Mouse (Mus musculus) hindbrain, embryonic 12.5 days (tissue): Measurements from ENCODE around the gene Kif7. TPM values are rescaled to one million over a fixed set of nuclear protein-coding genes. Genes with fewer than 3 reads are reported as not detected.
A peak's percentile ranks its signal among the peaks of the same experiment; 100 is the strongest.

ENCODE experiments used
- ATAC-seq: fragments of 200-750 bp; cut with Nextera tagmentation; 2 replicates; pipeline ENCODE4 v1.8.0; 2017; ENCODE audit warnings: moderate TSS enrichment; ENCODE audit not compliant: low FRiP score
- H3K27ac ChIP-seq: fragments of 300-500 bp; sonication (generic); 2 replicates; pipeline ENCODE4 v1.5.1; 2016; ENCODE audit warnings: mild to moderate bottlenecking
- H3K27me3 ChIP-seq: fragments of 300-500 bp; sonication (generic); 2 replicates; pipeline ENCODE4 v1.6.1; 2016; ENCODE audit warnings: mild to moderate bottlenecking
- H3K36me3 ChIP-seq: fragments of 300-500 bp; sonication (generic); 2 replicates; pipeline ENCODE4 v1.6.1; 2016; ENCODE audit warnings: mild to moderate bottlenecking
- H3K4me1 ChIP-seq: fragments of 300-500 bp; sonication (generic); 2 replicates; pipeline ENCODE4 v1.6.1; 2016
- H3K4me2 ChIP-seq: fragments of 300-500 bp; sonication (generic); replicated peaks from 2 replicates; pipeline ENCODE4 v1.6.1; 2016; ENCODE audit warnings: mild to moderate bottlenecking
- H3K4me3 ChIP-seq: fragments of 300-500 bp; sonication (generic); 2 replicates; pipeline ENCODE4 v1.5.1; 2016; ENCODE audit warnings: mild to moderate bottlenecking
- H3K9ac ChIP-seq: fragments of 300-500 bp; sonication (generic); 2 replicates; pipeline ENCODE4 v1.6.1; 2016; ENCODE audit warnings: mild to moderate bottlenecking, moderate library complexity
- H3K9me3 ChIP-seq: fragments of 300-500 bp; sonication (generic); replicated peaks from 2 replicates; pipeline ENCODE4 v1.6.1; 2016; ENCODE audit warnings: mild to moderate bottlenecking
- WGBS: fragments of 180-500 bp; shearing (Covaris S2); methylation state at CpG from one replicate; pipeline ENCODE4 v1.1.7; 2016; 5-methylcytosine and 5-hydroxymethylcytosine counted together
- polyA plus RNA-seq: library from polyadenylated mRNA; unstranded; fragments of >200 nt; fragmentation: Nextera tagmentation; extraction: Ambion mirVana; gene quantifications from 2 replicates; pipeline ENCODE4 v1.2.1, GENCODE M21; 2016

Kif7 gene
- polyA plus RNA-seq, 1 experiment from 2014 or later = 6.9 TPM

- Histone ChIP-seq H3K27ac (no peak overlapping the region), H3K4me3 (peak overlapping the region; percentile 47), H3K27me3 (peaks cover 19% of the 10 kb centered on the region), H3K9me3 (no peaks in the 10 kb centered on the region), H3K36me3 (0 out of 2 replicates have a peak, but pooled peaks cover 5% of the 10 kb centered on the region), H3K9ac (peak overlapping the region; percentile 54), H3K4me1 (peaks cover 17% of the 10 kb centered on the region), H3K4me2 (peak overlapping the region; percentile 64)
- ATAC-seq = peak; percentile 88
- WGBS = under 1% methylated on average over 55 of the region's 55 CpGs
Observed at GRCm38 (mm10) chr7:79710130-79710607, 5.4 kb downstream of the Kif7 start.

- no peak overlapping the region for H3K4me2 ChIP-seq
- H3K4me3 ChIP-seq = no peak overlapping the region
- H3K4me1 ChIP-seq = peaks cover 2% of the 10 kb centered on the region
- H3K36me3 ChIP-seq = peaks cover 43% of the 10 kb centered on the region
- H3K27me3 ChIP-seq = peaks cover 5% of the 10 kb centered on the region; the same call in 1 of the 2 replicates
- H3K9me3 ChIP-seq = no peaks in the 10 kb centered on the region
- H3K9ac ChIP-seq = no peak overlapping the region
- ATAC-seq = no peak
- 91% methylated on average over 5 of the region's 5 CpGs for WGBS
- H3K27ac ChIP-seq = no peak overlapping the region
Observed at GRCm38 (mm10) chr7:79705210-79705609, 10.3 kb downstream of the Kif7 start.

- peaks cover 60% of the 10 kb centered on the region for H3K36me3 ChIP-seq
Observed at GRCm38 (mm10) chr7:79702755-79703154, 12.8 kb downstream of the Kif7 start.

GRCm38 (mm10) chr7:79696495-79696894 is 19.0 kb downstream of the Kif7 start:
- Histone ChIP-seq H3K27ac (no peak overlapping the region), H3K9ac (no peak overlapping the region), H3K4me1 (no peaks in the 10 kb centered on the region), H3K9me3 (no peaks in the 10 kb centered on the region), H3K4me3 (no peak overlapping the region), H3K4me2 (no peak overlapping the region), H3K36me3 (peaks cover 89% of the 10 kb centered on the region), H3K27me3 (no peaks in the 10 kb centered on the region)
- WGBS = 87% methylated on average over 8 of the region's 8 CpGs
- ATAC-seq = no peak

More at GRCm38 (mm10) chr7:79702755-79703154, 12.8 kb downstream of the Kif7 start:
- Histone ChIP-seq H3K4me1 (no peaks in the 10 kb centered on the region), H3K27me3 (no peaks in the 10 kb centered on the region), H3K4me2 (no peak overlapping the region), H3K27ac (no peak overlapping the region), H3K9me3 (no peaks in the 10 kb centered on the region), H3K4me3 (no peak overlapping the region), H3K9ac (no peak overlapping the region)
- no peak for ATAC-seq
- 88% methylated on average over 16 of the region's 16 CpGs for WGBS

- no peak overlapping the region for H3K9ac ChIP-seq
- no peak for ATAC-seq
- no peaks in the 10 kb centered on the region for H3K9me3 ChIP-seq
- no peaks in the 10 kb centered on the region for H3K27me3 ChIP-seq
- H3K27ac ChIP-seq = no peak overlapping the region
- WGBS = 90% methylated on average over 2 of the region's 2 CpGs
- H3K4me1 ChIP-seq = no peaks in the 10 kb centered on the region
- no peak overlapping the region for H3K4me3 ChIP-seq
- peaks cover 63% of the 10 kb centered on the region for H3K36me3 ChIP-seq
- H3K4me2 ChIP-seq = no peak overlapping the region
Observed at GRCm38 (mm10) chr7:79680231-79680630, 35.3 kb downstream of the Kif7 start.

- H3K4me1 ChIP-seq = no peaks in the 10 kb centered on the region
- no peaks in the 10 kb centered on the region for H3K27me3 ChIP-seq
- no peak overlapping the region for H3K27ac ChIP-seq
- H3K36me3 ChIP-seq = peaks cover 63% of the 10 kb centered on the region
- no peak overlapping the region for H3K9ac ChIP-seq
- H3K9me3 ChIP-seq = no peaks in the 10 kb centered on the region
- ATAC-seq = no peak
- H3K4me3 ChIP-seq = no peak overlapping the region
- H3K4me2 ChIP-seq = no peak overlapping the region
Observed at GRCm38 (mm10) chr7:79679186-79679585, 36.3 kb downstream of the Kif7 start.

GRCm38 (mm10) chr7:79670900-79671604 is 44.5 kb downstream of the Kif7 start:
- Histone ChIP-seq H3K9ac (no peak overlapping the region), H3K36me3 (peaks cover 46% of the 10 kb centered on the region), H3K4me3 (no peak overlapping the region), H3K4me1 (no peaks in the 10 kb centered on the region), H3K27me3 (no peaks in the 10 kb centered on the region), H3K4me2 (no peak overlapping the region), H3K9me3 (no peaks in the 10 kb centered on the region), H3K27ac (no peak overlapping the region)
- ATAC-seq = no peak
- WGBS = 94% methylated on average over 4 of the region's 4 CpGs

GRCm38 (mm10) chr7:79666690-79667089 is 48.8 kb downstream of the Kif7 start:
- Histone ChIP-seq H3K4me3 (no peak overlapping the region), H3K27ac (no peak overlapping the region), H3K9me3 (no peaks in the 10 kb centered on the region), H3K4me2 (no peak overlapping the region), H3K9ac (no peak overlapping the region), H3K4me1 (peaks cover 15% of the 10 kb centered on the region; the same call in 1 of the 2 replicates), H3K27me3 (no peaks in the 10 kb centered on the region), H3K36me3 (peaks cover 30% of the 10 kb centered on the region)
- ATAC-seq = no peak

GRCm38 (mm10) chr7:79661253-79661890 is 54.1 kb downstream of the Kif7 start:
- no peaks in the 10 kb centered on the region for H3K27me3 ChIP-seq
- no peak overlapping the region for H3K27ac ChIP-seq
- no peaks in the 10 kb centered on the region for H3K9me3 ChIP-seq
- H3K4me2 ChIP-seq = peak overlapping the region; percentile 97
- no peaks in the 10 kb centered on the region for H3K36me3 ChIP-seq
- H3K9ac ChIP-seq = peak overlapping the region; percentile 69
- peak overlapping the region; percentile 70 for H3K4me3 ChIP-seq
- H3K4me1 ChIP-seq = peaks cover 29% of the 10 kb centered on the region
- 15% methylated on average over 5 of the region's 5 CpGs for WGBS
- no peak for ATAC-seq

GRCm38 (mm10) chr7:79660291-79661150 is 55.0 kb downstream of the Kif7 start:
- under 1% methylated on average over 73 of the region's 73 CpGs for WGBS
- peaks cover 29% of the 10 kb centered on the region for H3K4me1 ChIP-seq
- peak overlapping the region; percentile 69 for H3K9ac ChIP-seq
- H3K27me3 ChIP-seq = no peaks in the 10 kb centered on the region
- H3K36me3 ChIP-seq = no peaks in the 10 kb centered on the region
- no peaks in the 10 kb centered on the region for H3K9me3 ChIP-seq
- H3K4me2 ChIP-seq = peak overlapping the region; percentile 97
- H3K27ac ChIP-seq = no peak overlapping the region
- peak; percentile 57 for ATAC-seq
- peak overlapping the region; percentile 70 for H3K4me3 ChIP-seq

- no peaks in the 10 kb centered on the region for H3K36me3 ChIP-seq
- peak; percentile 99 for ATAC-seq
- WGBS = under 1% methylated on average over 39 of the region's 39 CpGs
- peak within 1 kb of the TSS; percentile 97 for H3K4me2 ChIP-seq
- H3K27me3 ChIP-seq = no peaks in the 10 kb centered on the region
- peak within 1 kb of the TSS; percentile 70 for H3K4me3 ChIP-seq
- peak within 1 kb of the TSS; percentile 69 for H3K9ac ChIP-seq
- H3K4me1 ChIP-seq = peaks cover 29% of the 10 kb centered on the region
- no peaks in the 10 kb centered on the region for H3K9me3 ChIP-seq
- no peak within 1 kb of the TSS for H3K27ac ChIP-seq
Observed at GRCm38 (mm10) chr7:79659578-79660290, 55.8 kb downstream of the Kif7 start, which contains the start of gene Ticrr. Gene Ticrr, plus strand, starts transcription at chr7:79660196.
